Mouse (Mus musculus): ENCODE results near the gene Slc25a39.

DNA sequence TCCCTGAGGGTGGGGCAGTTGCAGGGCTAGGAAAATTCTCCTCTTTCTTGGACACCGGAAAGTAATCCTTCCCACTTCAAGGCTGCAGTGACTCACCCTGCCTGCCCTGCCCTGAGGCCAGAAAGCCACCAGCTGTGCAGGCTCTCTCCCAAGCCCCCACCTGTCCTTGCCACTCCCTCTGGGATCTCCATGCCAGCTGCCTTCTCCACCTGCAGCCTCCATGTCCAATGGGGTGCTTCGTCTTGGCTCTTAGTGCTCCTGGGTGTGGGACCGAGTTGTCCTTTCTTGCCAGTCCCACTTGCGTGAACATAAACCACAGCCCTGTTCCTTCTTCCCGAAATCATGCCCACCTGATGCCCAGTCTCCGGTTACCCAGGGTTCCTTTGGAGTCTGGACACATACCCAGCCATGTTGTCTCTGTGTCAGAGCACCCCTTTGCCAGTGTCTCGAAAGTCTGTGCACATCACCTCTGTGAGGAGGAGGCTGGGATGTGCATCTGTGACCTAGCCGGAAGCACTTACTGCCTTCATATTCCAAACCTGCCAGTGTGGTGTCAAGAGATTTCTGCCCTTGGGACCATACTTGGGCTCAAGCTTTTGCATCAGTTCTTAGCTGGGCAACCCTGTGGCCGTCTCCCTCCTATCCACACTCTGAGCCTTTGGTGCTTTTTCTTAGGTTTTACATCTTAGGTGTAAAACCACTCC lies 13.2 kb downstream of the Slc25a39 start:
- no peak for TF ChIP-seq CTCF (IDR thresholded peaks at IDR 0.05; ENCODE audit: borderline replicate concordance, insufficient read depth, low read depth, low read length)
- no peak for TF ChIP-seq POLR2A (IDR thresholded peaks at IDR 0.05; ENCODE audit: borderline replicate concordance, insufficient read depth, low read length)
